Mouse (Mus musculus): ENCODE results near the gene Dennd2a.
A peak's percentile ranks its signal among the peaks of the same experiment; 100 is the strongest.

Gene Dennd2a

GRCm38 (mm10) chr6:39555648-39555945 lies 2.1 kb downstream of the Dennd2a start:
- DNase-seq, result no peak

- no peak for DNase-seq
These were observed 2.6 kb downstream of the Dennd2a start for GRCm38 (mm10) chr6:39554888-39555647.

- no peak for DNase-seq
These were observed 5.6 kb downstream of the Dennd2a start for GRCm38 (mm10) chr6:39551981-39552636.

GRCm38 (mm10) chr6:39548030-39548429 lies 9.6 kb downstream of the Dennd2a start:
- DNase-seq, result no peak

GRCm38 (mm10) chr6:39545474-39545873 lies 12.2 kb downstream of the Dennd2a start:
- no peak for DNase-seq

DNA sequence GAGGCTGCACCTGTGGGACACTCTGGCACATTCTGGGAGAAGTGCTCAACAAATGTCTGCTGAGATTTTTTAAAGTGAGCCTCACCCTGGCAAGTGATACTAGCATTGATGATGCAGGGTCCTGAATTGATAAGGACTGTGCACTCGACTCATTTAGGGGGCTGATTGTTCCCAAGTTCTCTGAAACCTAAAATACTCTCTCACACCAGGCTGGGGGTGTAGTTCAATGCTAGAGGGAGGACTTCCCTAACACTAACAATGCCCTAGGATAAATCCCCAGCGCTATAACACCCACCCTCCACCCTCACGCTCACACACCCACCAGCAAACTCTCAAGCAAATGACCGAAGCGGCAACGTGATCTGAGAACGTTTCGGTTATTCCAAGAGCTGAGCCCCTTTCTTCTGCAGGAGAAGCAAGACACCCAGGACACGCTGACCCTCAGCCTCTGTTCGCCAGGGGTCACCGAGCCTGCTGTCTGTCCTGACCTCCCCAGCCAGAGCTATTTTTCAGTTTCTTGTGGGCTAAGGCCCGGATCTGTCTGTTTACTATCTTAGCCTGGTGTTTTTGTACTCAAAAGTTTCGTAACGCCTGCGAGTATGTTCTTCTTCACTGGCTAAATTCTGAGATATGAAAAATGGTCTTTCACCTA lies 13.8 kb downstream of the Dennd2a start:
- no peak for DNase-seq

DNA sequence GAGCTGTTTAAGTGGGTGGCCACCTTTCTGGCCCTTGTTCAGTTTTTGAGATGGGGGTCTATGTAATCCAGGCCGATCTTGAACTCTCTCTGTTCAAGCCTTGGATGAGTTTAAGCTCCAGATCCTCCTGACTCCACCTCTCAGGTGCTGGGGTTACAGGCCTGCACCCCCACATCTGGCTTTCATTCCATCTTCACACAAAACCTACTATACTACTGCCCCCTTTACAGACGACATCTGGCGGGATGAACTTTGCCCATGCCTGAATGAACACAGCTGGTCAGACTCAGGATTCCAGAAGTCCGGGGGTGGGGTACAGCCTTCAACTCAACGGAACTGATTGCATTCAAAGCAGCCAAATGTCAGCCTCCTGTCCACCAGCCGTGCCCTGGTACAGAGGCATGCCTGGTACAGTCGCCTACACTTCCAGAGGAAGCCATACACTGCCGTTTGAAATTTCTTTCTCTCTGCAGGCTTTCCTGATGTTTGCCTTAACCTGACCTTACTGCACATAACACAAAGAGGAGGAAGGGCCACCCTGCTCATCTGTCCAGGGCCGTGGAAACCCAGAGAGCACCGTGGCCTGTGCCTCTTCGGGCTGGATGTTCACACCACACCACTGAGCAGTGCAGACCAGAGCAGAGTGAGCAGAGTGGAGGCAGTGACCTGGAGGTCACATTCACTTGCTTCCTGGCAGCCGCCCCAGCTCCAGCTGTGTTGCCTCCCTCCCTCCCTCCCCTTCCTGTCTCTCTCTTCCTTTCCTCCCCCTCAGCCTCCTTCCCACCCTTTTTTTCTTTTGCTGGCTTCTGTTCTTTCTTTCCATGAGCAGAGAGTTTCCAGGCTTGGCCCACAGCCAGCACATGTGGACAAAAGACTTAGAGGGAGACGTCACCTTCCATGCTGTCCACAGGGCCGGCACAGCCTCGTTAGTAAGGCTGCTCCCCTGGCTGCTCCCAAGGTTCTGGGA lies 14.8 kb downstream of the Dennd2a start:
- DNase-seq, result no peak

- DNase-seq, result no peak
These were observed 17.1 kb downstream of the Dennd2a start for GRCm38 (mm10) chr6:39540563-39540962.

GRCm38 (mm10) chr6:39539679-39540155 lies 17.9 kb downstream of the Dennd2a start:
- DNase-seq, result no peak

DNA sequence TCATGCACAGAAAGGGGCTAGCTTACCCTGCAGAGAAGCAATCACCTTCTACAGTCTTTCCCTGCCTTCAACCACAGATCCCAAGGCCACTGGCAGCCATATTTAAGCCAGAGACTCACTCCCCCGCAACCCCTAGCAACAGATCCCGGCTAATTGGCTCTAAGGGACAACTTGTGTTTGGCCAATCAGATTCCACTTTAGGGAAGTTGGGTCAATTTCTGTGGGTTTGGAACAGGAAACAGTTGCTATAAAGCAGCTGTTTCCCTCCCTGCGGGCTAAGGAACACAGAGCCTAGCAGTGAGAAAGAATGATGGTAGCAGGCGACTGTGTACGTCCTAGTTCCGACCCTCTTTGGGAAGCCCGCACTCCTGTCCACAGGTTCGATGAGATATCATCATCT lies 19.4 kb downstream of the Dennd2a start:
- no peak for DNase-seq

DNA sequence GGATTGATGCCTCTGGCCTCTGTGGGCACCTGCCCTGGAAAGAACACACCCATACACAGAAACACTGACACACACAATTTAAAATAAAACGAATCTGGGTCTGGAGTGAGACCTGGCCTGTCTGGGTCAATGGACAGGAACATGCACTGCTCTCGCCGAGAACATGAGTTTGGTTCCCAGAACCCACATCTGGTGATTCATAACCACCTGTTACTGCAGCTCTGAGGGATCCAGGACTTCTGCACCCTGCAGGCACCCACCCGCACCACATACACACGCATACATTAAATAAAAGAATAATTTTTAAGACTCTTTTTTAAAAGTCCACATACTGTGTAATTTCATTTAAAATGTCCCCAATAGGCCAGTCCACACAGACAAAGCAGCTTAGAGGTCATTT lies 20.4 kb downstream of the Dennd2a start:
- no peak for DNase-seq

GRCm38 (mm10) chr6:39536621-39537020 lies 21.0 kb downstream of the Dennd2a start:
- DNase-seq, result no peak

DNA sequence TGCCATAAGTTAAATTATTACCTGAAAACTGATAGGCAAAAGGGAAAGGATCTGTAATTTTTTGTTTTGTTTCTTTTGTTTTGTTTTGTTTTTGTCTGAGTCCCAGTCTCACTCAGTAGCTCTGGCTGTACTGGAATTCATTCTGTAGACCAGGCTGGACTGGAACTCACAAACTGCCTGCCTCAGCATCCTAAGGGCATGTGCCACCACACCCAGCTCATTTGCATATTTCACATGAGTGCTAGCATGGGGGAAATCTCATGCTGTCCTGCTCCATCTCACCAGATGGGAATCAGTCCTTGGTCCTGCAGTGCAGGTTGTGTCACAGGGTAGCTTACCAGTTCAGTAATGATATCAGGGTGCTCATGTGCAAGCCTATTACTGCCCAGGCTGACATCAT lies 22.7 kb downstream of the Dennd2a start:
- DNase-seq, result no peak

DNA sequence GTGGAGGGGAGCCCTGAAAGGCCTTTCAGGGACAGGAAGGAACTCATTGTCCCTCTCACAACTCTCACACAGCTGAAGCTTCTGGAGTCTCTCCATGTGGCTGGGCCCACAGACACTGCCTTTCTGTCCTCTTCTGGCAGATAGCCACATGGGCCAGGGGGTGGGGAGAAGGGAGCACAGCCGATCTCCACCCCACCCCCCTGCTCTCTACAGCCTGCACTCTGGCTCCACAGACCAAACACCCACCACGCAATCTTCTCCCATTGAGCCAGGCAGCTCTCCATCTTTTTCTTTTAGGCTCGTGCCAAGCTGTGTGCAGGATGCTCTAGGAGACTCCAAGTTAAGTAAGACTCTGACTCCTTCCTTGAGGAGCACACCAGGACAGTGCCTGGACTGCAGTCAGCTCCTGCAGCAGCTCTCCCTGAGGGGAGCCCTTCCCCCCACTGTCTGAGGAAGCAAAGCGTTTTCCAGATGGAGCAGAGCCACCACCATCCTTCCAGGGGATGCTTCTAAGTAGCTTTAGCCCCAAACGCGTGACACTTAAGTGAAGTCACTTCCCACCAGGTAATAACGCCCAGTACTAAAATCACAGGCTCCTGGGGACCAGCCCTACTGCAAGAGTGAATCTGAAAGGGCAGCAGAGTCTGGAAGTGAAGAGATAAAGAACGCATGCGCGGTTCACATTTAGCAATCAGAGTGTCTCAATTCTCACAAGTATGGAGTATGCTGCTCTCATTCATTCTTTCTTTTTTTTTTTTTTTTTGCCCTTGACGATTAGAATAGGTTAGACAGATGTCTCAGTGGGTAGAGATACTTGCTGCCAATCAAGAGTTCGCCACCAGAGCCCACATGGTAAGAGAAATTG lies 28.8 kb downstream of the Dennd2a start:
- peak; percentile 74 for DNase-seq

DNA sequence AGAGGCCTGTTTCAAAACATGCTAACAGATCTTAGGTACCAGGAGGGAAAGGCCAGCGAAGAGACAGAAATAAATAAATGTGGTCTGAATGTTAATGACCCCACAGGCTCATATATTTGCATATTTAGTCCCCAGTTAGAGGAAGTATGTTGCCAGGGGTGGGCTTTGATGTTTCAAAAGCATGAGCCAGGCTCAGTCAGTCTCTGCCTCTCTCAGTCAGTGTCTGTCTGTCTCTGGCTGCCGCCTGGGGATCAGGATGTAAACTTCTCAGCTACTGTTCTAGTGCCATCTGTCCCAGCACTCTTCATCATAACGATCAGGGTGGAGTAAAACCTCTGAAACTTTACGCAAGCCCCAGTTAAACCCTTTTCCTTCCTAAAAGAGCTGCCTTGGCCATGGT lies 29.9 kb downstream of the Dennd2a start:
- no peak for DNase-seq

DNA sequence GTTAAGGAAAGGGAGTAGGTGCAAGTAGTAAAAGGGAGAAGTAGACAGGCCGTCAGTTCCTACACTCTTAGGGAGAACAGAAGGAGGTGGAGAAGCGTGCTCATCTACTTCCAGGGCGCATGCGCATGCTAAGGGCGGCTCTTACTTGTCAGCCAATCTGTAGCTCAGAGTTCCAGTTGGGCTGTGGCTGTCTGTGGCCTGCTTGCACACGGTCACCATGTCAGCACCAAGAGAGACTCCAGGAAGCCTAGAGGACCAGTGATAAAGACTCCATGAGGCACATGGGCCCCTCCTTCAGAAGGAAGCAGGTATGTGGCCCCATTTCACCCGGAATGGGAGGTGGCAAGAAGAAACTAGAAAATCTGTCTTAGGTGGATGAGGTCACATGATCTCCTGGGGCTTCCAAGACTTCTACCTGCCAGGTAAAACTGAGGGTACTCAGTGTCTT lies 30.3 kb downstream of the Dennd2a start:
- no peak for DNase-seq

DNA sequence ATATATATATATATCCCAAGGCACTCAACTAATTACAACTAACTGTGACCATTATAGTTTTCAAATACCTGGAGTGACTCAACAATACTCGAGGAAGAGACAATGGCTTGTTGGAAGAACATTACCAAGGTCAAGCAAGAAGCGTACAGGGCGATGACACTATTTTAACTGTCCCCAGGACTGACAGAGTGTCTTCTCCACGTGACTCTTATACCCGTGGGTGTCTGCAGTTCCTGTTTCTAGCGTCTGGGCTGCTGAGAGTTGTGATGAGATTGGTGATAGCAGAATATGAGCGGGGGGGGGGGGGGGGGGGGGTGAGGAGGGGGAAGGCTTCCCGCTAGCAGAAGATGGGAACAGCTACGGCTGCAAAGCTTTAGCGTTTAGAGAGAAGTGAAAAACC lies 30.9 kb downstream of the Dennd2a start:
- no peak for DNase-seq

DNA sequence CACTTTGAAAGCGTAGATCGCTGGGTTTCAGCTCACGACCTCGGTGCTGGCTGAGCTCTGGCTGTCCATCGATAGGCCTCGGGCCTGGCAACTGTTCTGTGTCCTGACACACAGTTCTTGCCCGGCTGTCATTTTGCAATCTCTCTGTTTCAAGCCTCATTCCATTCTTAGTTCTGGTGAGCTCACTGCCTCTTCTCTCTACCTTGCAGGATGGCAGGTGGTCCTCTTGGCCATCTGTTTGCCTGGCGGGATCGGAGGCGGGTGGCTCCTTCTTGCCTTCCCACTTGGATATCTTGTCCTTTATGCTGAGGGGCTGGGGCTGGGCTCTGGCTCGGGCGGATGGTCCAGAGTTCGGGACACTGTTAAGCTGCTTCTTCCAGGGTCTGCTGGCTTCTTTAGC lies 34.5 kb downstream of the Dennd2a start:
- peak; percentile 90 for DNase-seq

GRCm38 (mm10) chr6:39522425-39522824 lies 35.2 kb downstream of the Dennd2a start:
- DNase-seq, result peak; percentile 84

- DNase-seq, result no peak
These were observed 41.9 kb downstream of the Dennd2a start for GRCm38 (mm10) chr6:39515739-39516131.

- peak; percentile 39 for DNase-seq
These were observed 42.5 kb downstream of the Dennd2a start for GRCm38 (mm10) chr6:39515040-39515738.
